Mouse (Mus musculus) thymus, postnatal 25 days (tissue): ENCODE data around the gene Grk6.
"Not testable (repeated sequence)": the region's sequence is repeated elsewhere in the genome, so short reads cannot be mapped to it uniquely, and the experiment has no call there.

Source experiments
- DNase-seq: peaks from one replicate; pipeline ENCODE4 v3.0.0; 2022

Gene Grk6

DNA sequence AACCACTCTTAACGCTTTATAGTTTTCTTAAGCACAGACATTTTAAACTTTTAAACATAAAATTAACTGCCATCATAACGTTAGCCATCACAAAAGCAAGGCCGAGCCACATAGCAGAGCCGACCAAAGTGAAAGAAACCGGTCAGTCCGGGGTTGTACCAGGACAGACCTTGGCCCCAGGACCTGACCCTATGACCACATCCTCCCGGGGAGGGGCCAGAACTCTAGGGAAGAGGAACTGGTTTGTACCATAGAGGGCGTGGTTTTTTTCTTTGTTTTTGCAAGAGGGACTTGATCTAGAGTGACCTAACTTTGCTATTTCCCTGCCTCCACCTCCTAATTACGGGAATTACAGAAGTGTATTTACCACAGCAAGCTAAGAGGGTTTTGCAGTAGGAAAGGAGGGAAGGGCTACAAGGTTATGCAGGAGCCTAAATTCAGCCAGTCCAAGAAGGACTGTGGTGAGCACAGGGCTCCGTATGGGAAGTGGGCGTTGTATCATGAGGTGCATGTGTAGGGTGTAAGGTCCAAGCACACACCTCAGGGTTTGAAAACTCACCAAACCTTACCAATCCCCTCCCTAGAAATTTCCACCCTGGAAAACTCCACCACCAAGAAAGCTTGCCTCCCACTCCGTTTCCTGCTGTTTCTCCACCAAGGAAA, 15.5 kb upstream of the Grk6 start:
- DNase-seq = no peak

- DNase-seq = no peak
Measured at GRCm38 (mm10) chr13:55430566-55430965, 14.3 kb upstream of the Grk6 start.

DNA sequence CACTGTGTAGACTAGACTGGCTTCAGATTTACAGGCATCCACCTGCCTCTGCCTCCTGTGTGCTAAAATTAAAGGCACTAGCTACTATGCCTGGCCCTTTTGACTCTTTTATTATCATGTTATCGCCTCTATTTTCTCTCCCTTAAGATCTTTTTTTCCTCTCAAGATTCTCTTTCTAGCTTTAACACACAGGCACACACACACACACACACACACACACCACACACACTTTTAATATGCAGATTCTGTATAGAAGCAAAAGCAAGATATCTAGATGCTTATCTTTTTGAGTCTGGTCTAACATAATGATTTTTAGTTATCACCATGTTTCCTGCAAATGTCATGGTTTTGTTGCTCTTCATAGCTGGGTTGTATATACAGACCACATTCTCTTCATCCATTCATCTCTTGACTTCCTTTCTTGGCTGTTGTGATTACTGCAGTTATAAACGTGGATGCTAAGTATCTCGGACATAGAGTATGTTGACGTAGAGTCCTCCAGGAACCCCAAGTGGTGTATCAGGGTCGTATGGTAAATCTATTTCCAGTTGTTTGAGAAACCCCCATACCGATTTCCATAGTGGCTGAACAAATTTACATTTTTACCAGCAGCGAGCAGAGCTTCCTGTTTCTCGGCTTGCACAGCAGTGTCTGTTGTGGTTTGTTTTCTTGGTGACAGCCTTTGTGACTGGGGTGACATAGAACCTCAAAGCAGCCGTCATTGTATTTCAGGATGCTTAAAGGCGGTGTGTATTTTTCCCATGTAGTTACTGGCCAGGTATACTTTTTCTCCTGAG, 12.8 kb upstream of the Grk6 start:
- DNase-seq = peak; percentile 74

GRCm38 (mm10) chr13:55437111-55437629, 7.7 kb upstream of the Grk6 start:
- not testable (repeated sequence) for DNase-seq

- no peak for DNase-seq
Measured at GRCm38 (mm10) chr13:55443799-55444285, 1.0 kb upstream of the Grk6 start.

DNA sequence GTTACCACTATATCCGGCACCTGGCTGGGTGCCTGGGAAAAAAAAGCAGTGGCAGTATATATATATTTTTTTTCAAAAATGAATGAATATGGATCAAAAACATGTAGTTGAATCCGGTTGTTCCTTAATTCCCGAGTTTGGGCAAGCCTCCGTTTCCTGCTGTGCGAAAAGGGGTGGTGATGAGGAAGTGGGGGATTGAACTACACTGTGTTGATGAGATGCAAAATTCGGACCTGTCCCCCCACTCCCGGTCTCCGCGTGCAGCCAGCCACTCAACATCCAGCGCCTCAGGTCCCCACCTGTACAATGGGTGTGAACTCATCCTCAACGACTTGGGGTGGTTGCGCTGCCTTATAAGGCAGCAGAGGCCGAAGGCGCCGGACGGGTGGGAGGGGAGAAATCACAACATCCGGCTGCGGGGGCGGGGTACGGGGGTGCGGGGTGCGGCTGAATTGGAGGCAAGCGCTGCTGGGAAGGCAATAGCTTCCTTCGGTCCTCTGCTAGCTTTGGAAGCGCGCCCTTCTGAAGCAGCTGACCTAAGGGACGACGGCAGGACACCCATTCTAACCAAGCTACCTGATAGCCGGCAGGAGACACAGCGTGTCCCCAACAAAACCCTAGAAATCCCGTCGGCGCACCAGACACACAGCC, 461 bp upstream of the Grk6 start:
- no peak for DNase-seq

DNA sequence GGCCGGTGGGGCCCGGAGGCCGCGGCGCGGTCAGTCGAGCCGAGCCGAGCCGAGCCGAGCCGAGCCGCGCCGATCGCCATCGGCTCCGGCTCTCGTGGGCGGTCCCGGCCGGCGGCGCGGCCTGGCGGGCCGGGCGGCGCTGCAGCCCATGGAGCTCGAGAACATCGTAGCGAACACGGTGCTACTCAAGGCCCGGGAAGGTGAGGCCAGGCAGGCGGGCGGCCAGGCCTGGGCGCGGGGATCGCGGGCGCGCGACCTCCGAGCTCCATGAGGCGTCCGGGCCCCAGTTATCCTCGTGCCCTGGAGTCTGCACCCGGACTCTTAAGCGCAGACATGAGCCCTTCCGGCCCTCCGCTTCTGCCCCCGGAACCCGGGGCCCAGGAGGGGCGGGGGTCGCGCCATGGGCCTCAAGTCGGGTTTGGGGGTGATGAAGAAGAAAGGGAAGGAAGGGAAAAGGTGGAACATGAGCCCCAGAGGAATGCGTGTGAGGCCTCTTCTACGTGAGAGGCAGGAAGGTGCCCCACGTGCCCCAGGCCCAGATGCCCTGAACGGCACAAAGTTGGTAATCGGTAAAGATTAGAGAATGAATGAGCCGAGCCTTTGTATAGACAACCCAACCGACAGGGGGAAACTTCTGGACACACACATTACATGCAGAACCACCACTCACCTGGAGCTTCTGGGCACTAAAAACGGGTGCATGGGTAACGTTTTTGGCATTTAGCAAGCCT, 654 bp downstream of the Grk6 start:
- peak; percentile 70 for DNase-seq

- DNase-seq = no peak
Measured at GRCm38 (mm10) chr13:55446483-55447105, 1.7 kb downstream of the Grk6 start.

- DNase-seq = peak; percentile 72
Measured at GRCm38 (mm10) chr13:55447543-55447943, 2.7 kb downstream of the Grk6 start.

- no peak for DNase-seq
Measured at GRCm38 (mm10) chr13:55448131-55448530, 3.3 kb downstream of the Grk6 start.

- DNase-seq = peak; percentile 49
Measured at GRCm38 (mm10) chr13:55449205-55449604, 4.3 kb downstream of the Grk6 start.

DNA sequence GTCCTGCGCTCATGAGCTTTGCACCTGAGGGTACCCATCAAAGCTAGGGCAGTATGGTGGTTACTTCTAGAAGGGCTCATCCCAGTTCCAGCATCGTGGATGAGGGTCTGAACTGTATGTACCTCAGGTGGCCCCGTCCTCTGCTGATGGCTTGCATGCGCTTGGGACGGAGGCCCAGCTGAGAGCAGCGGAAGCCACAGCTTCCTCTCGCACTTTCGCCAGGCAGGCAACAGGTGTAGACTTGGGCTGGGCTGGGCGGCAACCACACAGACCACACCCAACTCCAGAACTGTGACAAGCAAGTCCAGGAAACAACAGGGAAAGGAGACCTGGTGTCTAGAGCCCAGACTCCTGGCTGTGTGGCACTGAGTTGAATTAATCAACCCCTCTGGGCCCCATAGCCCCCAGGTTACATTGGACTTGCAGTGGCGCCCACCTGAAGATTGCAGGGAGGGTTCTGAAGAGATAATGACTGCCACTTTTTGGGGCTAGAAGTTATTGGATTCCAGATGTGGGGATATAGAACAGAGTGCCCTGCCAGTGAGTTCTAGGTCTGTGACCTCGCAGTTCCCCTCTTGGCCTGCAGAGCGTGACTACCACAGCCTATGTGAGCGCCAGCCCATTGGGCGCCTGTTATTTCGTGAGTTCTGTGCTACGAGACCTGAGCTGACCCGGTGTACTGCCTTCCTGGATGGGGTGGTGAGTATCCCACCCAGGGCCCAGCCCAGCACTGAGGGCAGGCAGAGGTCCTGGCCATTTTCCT, 5.0 kb downstream of the Grk6 start:
- DNase-seq = peak; percentile 80

DNA sequence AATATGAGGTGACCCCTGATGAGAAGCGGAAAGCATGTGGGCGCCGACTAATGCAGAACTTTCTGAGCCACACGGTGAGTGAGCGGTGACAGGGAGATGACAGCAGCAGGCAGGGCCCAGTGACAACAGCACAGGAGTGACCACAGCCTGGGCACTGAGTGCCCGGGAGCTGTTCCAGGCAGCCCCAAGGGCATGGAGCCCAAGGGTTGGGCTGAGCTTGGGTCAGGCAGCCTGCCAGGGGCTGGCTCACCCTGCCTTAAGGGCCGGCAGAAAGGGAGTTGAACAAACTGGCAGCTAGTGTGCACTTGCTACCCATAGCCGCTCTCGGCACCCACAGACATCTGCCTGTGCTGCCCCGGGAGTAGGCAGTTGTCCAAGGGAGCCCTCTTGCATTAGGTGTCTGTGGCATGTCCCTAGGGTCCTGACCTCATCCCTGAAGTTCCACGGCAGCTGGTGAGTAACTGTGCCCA, 5.7 kb downstream of the Grk6 start:
- DNase-seq = no peak

DNA sequence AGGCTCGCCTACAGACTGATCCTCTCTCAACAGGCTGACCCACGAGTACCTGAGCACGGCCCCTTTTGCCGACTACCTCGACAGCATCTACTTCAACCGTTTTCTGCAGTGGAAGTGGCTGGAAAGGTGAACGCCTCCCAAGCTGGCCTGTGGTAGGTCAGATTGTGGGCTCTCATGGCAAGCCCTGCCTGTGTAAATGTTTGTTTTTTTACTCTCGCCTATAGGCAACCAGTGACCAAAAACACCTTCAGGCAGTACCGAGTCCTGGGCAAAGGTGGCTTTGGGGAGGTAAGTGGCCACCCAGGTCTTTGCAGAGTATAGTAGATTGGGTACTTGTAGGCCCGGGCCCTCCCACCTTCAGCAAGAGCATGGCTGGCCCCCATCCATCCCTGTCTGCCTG, 6.4 kb downstream of the Grk6 start:
- no peak for DNase-seq

- DNase-seq = no peak
Measured at GRCm38 (mm10) chr13:55451785-55452549, 7.1 kb downstream of the Grk6 start.

DNA sequence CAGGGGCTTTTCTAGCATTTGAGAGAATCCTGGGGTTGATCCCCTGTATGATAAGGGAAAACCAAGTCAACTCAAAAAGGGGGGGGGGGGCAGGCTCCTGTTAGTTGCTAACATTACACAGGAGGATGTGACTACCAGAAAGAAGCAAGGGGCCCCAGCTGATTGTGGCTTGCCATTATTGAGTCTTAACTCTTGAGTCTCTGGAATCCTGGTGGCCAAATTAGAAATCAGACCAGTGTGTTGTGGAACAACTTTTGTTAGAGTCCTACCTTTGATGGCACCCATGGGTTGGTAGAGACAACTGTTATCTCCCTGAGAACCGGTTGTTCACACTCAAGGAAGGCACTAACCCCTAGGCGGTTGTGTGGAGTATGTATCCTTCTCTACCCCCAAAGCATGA, 18.1 kb downstream of the Grk6 start:
- DNase-seq = no peak

- no peak for DNase-seq
Measured at GRCm38 (mm10) chr13:55463399-55464026, 18.6 kb downstream of the Grk6 start.

DNA sequence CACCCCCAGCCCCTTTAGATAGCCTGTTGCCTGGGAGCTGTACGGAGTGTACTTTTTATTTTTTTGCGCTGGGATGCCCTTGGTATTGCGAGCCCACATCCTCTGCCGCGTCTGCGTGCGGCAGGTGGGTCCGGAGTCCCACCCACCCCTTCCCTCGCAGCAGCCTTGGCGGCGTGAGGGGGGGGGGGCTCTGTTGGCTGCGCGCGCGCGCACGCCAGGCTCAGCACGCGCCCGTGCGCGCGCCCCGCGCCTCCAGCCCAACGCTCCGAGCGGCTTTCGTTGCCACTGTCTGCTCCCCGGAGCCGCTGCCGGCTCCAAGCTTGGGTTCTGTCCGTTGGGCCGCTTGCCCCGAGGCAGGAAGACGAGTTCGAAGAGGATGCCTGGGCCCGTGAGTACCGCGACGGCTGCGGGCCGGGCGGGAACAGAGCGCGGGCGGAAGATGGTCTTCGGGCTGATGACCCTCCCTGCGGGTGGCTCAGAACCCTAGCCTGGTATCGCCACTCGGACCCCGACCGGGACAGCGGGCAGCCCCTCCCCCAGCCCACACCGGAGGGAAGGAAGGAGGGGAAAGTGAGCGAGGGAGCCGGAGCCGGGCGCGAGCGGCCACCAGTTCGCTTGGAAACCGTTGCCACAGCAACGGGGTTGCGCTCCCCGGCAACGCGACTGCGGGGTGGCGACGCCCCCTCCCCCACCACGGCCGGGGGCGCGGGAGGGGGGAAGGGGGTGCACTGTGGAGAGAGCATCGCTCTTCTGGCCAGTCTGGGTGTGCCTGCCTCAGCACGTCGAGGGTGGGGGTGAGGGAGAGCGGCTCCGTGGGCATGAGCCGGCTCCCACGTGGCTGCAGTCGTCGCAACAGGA, 19.4 kb downstream of the Grk6 start, which contains the start of gene Prr7:
TSS of gene Prr7 (plus strand) at position 241 of the 858 bp plus-strand sequence.
- DNase-seq = peak; percentile 72

- no peak for DNase-seq
Measured at GRCm38 (mm10) chr13:55465184-55465583, 20.3 kb downstream of the Grk6 start.
